Mouse (Mus musculus) CH12.LX (cell line): ENCODE data around the gene Aurka. TPM values are rescaled to one million over a fixed set of nuclear protein-coding genes. Genes with fewer than 3 reads are reported as not detected.

Source experiments
- DNase-seq: peaks from one replicate; pipeline ENCODE4 v3.0.0-alpha.2; 2013; ENCODE audit errors: extremely low read depth
- H3K27ac ChIP-seq: 2 replicates; pipeline ENCODE4 v1.5.1; 2012; ENCODE audit warnings: low read depth, mild to moderate bottlenecking, control low read depth, moderate library complexity; ENCODE audit not compliant: insufficient read depth
- H3K27me3 ChIP-seq: replicated peaks from 2 replicates; pipeline ENCODE3; 2012; ENCODE audit warnings: inconsistent platforms
- H3K36me3 ChIP-seq, 2 experiments: replicated peaks in 1 of 2; 2 replicates each; pipeline versions ENCODE3 to v1.6.1; 2012; ENCODE audit warnings: inconsistent platforms in 1 of 2, low read length in 1 of 2, mild to moderate bottlenecking in 1 of 2, mixed read lengths in 1 of 2, moderate library complexity in 1 of 2; ENCODE audit not compliant: control insufficient read depth in 1 of 2, insufficient read depth in 1 of 2
- H3K4me1 ChIP-seq, 2 experiments: 2 replicates each; pipeline ENCODE4 v1.6.1; 2012; ENCODE audit warnings: inconsistent platforms in 1 of 2, moderate library complexity in 1 of 2; ENCODE audit not compliant: insufficient read depth in 2 of 2, control insufficient read depth in 1 of 2
- H3K4me2 ChIP-seq: 2 replicates; pipeline ENCODE4 v1.6.1; 2012; ENCODE audit warnings: low read depth, mild to moderate bottlenecking, control low read depth; ENCODE audit not compliant: poor library complexity, insufficient read depth, severe bottlenecking
- H3K4me3 ChIP-seq, 3 experiments: fragments of 150-350 bp in 1 of 3; sonication (generic) in 1 of 3; replicated peaks in 1 of 3; 2 replicates each; pipeline versions ENCODE3 to v1.5.1; 2011 to 2012; ENCODE audit warnings: low read depth in 2 of 3, low read length in 2 of 3, mild to moderate bottlenecking in 2 of 3, moderate library complexity in 2 of 3, control low read depth in 1 of 3, improper control_type of control experiment in 1 of 3, inconsistent platforms in 1 of 3, mixed read lengths in 1 of 3; ENCODE audit not compliant: poor library complexity in 1 of 3
- H3K79me2 ChIP-seq: replicated peaks from 2 replicates; pipeline ENCODE4 v1.6.1; 2012; ENCODE audit warnings: mild to moderate bottlenecking, moderate library complexity; ENCODE audit not compliant: control insufficient read depth, poor library complexity, insufficient read depth, severe bottlenecking; ENCODE audit errors: extremely low read depth
- H3K9ac ChIP-seq: 2 replicates; pipeline ENCODE4 v1.6.1; 2012; ENCODE audit warnings: low read depth, mild to moderate bottlenecking, control low read depth, moderate library complexity; ENCODE audit not compliant: insufficient read depth
- H3K9me3 ChIP-seq: replicated peaks from 2 replicates; pipeline ENCODE3; 2012; ENCODE audit warnings: low read length, inconsistent platforms, mixed read lengths
- BHLHE40 ChIP-seq: IDR thresholded peaks from 2 replicates; pipeline ENCODE4 v1.6.1; 2011; ENCODE audit warnings: mild to moderate bottlenecking, low read depth, low read length, improper control_type of control experiment
- CHD1 ChIP-seq: IDR thresholded peaks from 2 replicates; pipeline ENCODE4 v1.6.1; 2012; ENCODE audit warnings: low read depth, low read length, improper control_type of control experiment, inconsistent platforms
- CHD2 ChIP-seq: IDR thresholded peaks from 2 replicates; pipeline ENCODE4 v1.6.1; 2011; ENCODE audit warnings: low read length, improper control_type of control experiment
- CTCF ChIP-seq, 2 experiments: IDR thresholded peaks in 1 of 2; conservative IDR thresholded peaks in 1 of 2; 2 replicates each; pipeline ENCODE4 v1.5.1; 2011 to 2012; ENCODE audit warnings: low read depth in 2 of 2, low read length in 2 of 2, improper control_type of control experiment in 1 of 2, inconsistent platforms in 1 of 2, mild to moderate bottlenecking in 1 of 2, moderate library complexity in 1 of 2
- E2F4 ChIP-seq: IDR thresholded peaks from 2 replicates; pipeline ENCODE4 v1.6.1; 2011; ENCODE audit warnings: low read depth, low read length, improper control_type of control experiment; ENCODE audit not compliant: insufficient replicate concordance
- ELF1 ChIP-seq: IDR thresholded peaks from 2 replicates; pipeline ENCODE4 v1.6.1; 2014; ENCODE audit warnings: low read depth, mild to moderate bottlenecking, inconsistent platforms, low read length, improper control_type of control experiment
- EP300 ChIP-seq: IDR thresholded peaks from 2 replicates; pipeline ENCODE4 v1.6.1; 2011; ENCODE audit warnings: low read length, improper control_type of control experiment
- ETS1 ChIP-seq: conservative IDR thresholded peaks from 2 replicates; pipeline ENCODE4 v1.6.1; 2012; ENCODE audit warnings: low read depth, mild to moderate bottlenecking, inconsistent platforms, low read length, improper control_type of control experiment, moderate library complexity
- GABPA ChIP-seq: IDR thresholded peaks from 2 replicates; pipeline ENCODE4 v1.6.1; 2012; ENCODE audit warnings: low read depth, low read length, improper control_type of control experiment, inconsistent platforms; ENCODE audit not compliant: insufficient replicate concordance
- HCFC1 ChIP-seq: IDR thresholded peaks from 2 replicates; pipeline ENCODE4 v1.6.1; 2012; ENCODE audit warnings: low read depth, mild to moderate bottlenecking, inconsistent platforms, low read length, improper control_type of control experiment
- IRF4 ChIP-seq: IDR thresholded peaks from 2 replicates; pipeline ENCODE4 v1.6.1; 2014; ENCODE audit warnings: low read depth, mild to moderate bottlenecking, inconsistent platforms, low read length, improper control_type of control experiment
- JUN ChIP-seq: IDR thresholded peaks from 2 replicates; pipeline ENCODE4 v1.6.1; 2011; ENCODE audit warnings: low read depth, mild to moderate bottlenecking, low read length, improper control_type of control experiment, moderate library complexity; ENCODE audit not compliant: insufficient read depth
- JUND ChIP-seq: conservative IDR thresholded peaks from 2 replicates; pipeline ENCODE4 v1.6.1; 2011; ENCODE audit warnings: low read depth, low read length, improper control_type of control experiment
- KAT2A ChIP-seq: IDR thresholded peaks from 2 replicates; pipeline ENCODE4 v1.6.1; 2012; ENCODE audit warnings: low read length, improper control_type of control experiment, inconsistent platforms; ENCODE audit not compliant: insufficient replicate concordance
- MAX ChIP-seq: IDR thresholded peaks from 2 replicates; pipeline ENCODE4 v1.6.1; 2011; ENCODE audit warnings: low read length, improper control_type of control experiment
- MAZ ChIP-seq: IDR thresholded peaks from 2 replicates; pipeline ENCODE4 v1.6.1; 2012; ENCODE audit warnings: low read depth, mild to moderate bottlenecking, inconsistent platforms, low read length, improper control_type of control experiment, moderate library complexity
- MEF2A ChIP-seq: IDR thresholded peaks from 2 replicates; pipeline ENCODE4 v1.6.1; 2014; ENCODE audit warnings: low read depth, mild to moderate bottlenecking, inconsistent platforms, low read length, improper control_type of control experiment, borderline replicate concordance
- MXI1 ChIP-seq: IDR thresholded peaks from 2 replicates; pipeline ENCODE4 v1.6.1; 2011; ENCODE audit warnings: mild to moderate bottlenecking, low read depth, low read length, improper control_type of control experiment
- MYC ChIP-seq: IDR thresholded peaks from 2 replicates; pipeline ENCODE4 v1.6.1; 2011; ENCODE audit warnings: low read depth, mild to moderate bottlenecking, improper control_type of control experiment, low read length
- NELFE ChIP-seq: IDR thresholded peaks from 2 replicates; pipeline ENCODE4 v1.6.1; 2011; ENCODE audit warnings: low read depth, low read length, improper control_type of control experiment
- NRF1 ChIP-seq: IDR thresholded peaks from 2 replicates; pipeline ENCODE4 v1.6.1; 2014; ENCODE audit warnings: low read depth, mild to moderate bottlenecking, inconsistent platforms, low read length, improper control_type of control experiment, moderate library complexity
- PAX5 ChIP-seq: IDR thresholded peaks from 2 replicates; pipeline ENCODE4 v1.6.1; 2012; ENCODE audit warnings: low read length, inconsistent platforms, mixed read lengths
- POLR2A ChIP-seq: IDR thresholded peaks from 2 replicates; pipeline ENCODE4 v1.6.1; 2011; ENCODE audit warnings: low read depth, mild to moderate bottlenecking, improper control_type of control experiment, low read length
- POLR2AphosphoS2 ChIP-seq: IDR thresholded peaks from 2 replicates; pipeline ENCODE4 v1.6.1; 2011; ENCODE audit warnings: low read depth, low read length, improper control_type of control experiment
- RAD21 ChIP-seq: IDR thresholded peaks from 2 replicates; pipeline ENCODE4 v1.6.1; 2011; ENCODE audit warnings: low read depth, mild to moderate bottlenecking, low read length, improper control_type of control experiment, moderate library complexity
- RCOR1 ChIP-seq: conservative IDR thresholded peaks from 2 replicates; pipeline ENCODE4 v1.6.1; 2012; ENCODE audit warnings: low read depth, mild to moderate bottlenecking, inconsistent platforms, low read length, improper control_type of control experiment
- SIN3A ChIP-seq: IDR thresholded peaks from 2 replicates; pipeline ENCODE4 v1.6.1; 2012; ENCODE audit warnings: low read length, improper control_type of control experiment, inconsistent platforms
- SMC3 ChIP-seq: IDR thresholded peaks from 2 replicates; pipeline ENCODE4 v1.6.1; 2011; ENCODE audit warnings: low read depth, low read length, improper control_type of control experiment
- TBP ChIP-seq: conservative IDR thresholded peaks from 2 replicates; pipeline ENCODE4 v1.6.1; 2011; ENCODE audit warnings: low read depth, low read length, improper control_type of control experiment
- TCF12 ChIP-seq: IDR thresholded peaks from 2 replicates; pipeline ENCODE4 v1.6.1; 2014; ENCODE audit warnings: low read depth, mild to moderate bottlenecking, inconsistent platforms, low read length, improper control_type of control experiment
- UBTF ChIP-seq: IDR thresholded peaks from 2 replicates; pipeline ENCODE4 v1.6.1; 2012; ENCODE audit warnings: low read depth, mild to moderate bottlenecking, inconsistent platforms, low read length, improper control_type of control experiment, moderate library complexity
- USF1 ChIP-seq: IDR thresholded peaks from 2 replicates; pipeline ENCODE4 v1.6.1; 2014; ENCODE audit warnings: low read depth, mild to moderate bottlenecking, inconsistent platforms, low read length, improper control_type of control experiment
- USF2 ChIP-seq: conservative IDR thresholded peaks from 2 replicates; pipeline ENCODE4 v1.6.1; 2011; ENCODE audit warnings: low read depth, low read length, improper control_type of control experiment
- ZC3H11A ChIP-seq: IDR thresholded peaks from 2 replicates; pipeline ENCODE4 v1.6.1; 2012; ENCODE audit warnings: low read depth, mild to moderate bottlenecking, inconsistent platforms, low read length, improper control_type of control experiment
- ZKSCAN1 ChIP-seq: IDR thresholded peaks from 2 replicates; pipeline ENCODE4 v1.6.1; 2012; ENCODE audit warnings: low read depth, inconsistent platforms, low read length, improper control_type of control experiment, borderline replicate concordance
- ZMIZ1 ChIP-seq: IDR thresholded peaks from 2 replicates; pipeline ENCODE4 v1.6.1; 2012; ENCODE audit warnings: low read depth, mild to moderate bottlenecking, inconsistent platforms, low read length, improper control_type of control experiment
- ZNF384 ChIP-seq: IDR thresholded peaks from 2 replicates; pipeline ENCODE4 v1.6.1; 2012; ENCODE audit warnings: low read depth, low read length, improper control_type of control experiment, inconsistent platforms
- dilution Hi-C: fragments of 300-500 bp; cut with MboI; formaldehyde crosslinking; loops from 2 replicates; pipeline ENCODE4 v1.14.3; 2020; ENCODE audit warnings: low sequenced_read_pairs; ENCODE audit not compliant: extremely low pct_unique_long_range_greater_than_20kb, extremely low pct_ligation_motif_present
- in situ Hi-C: fragments of 300-500 bp; cut with MboI; formaldehyde crosslinking; loops from 3 replicates; pipeline ENCODE4 v1.14.3; 2019; ENCODE audit warnings: low sequenced_read_pairs, low pct_ligation_motif_present, low pct_unique_long_range_greater_than_20kb, mixed read lengths
- polyA plus RNA-seq: library from polyadenylated mRNA; unstranded; fragments of >175 nt; gene quantifications from 2 replicates; pipeline ENCODE4 v1.2.1, GENCODE M21; 2012; ENCODE audit warnings: low read depth; ENCODE audit not compliant: insufficient read length
- total RNA-seq, 2 experiments: library from RNA; depleted of rRNA; stranded (reverse); fragments of 300-350 nt in 1 of 2; fragments of >200 nt in 1 of 2; gene quantifications; 2 replicates each; pipeline ENCODE4 v1.2.3; 2012 to 2014

Aurka gene
- total RNA-seq (2012; rRNA removed) (88.6 and 103 TPM in 2 replicates), total RNA-seq (2014; rRNA removed) (73.6 and 84.4 TPM in 2 replicates), polyA plus RNA-seq (113 and 128 TPM in 2 replicates)

- Histone ChIP-seq H3K27me3 (no peaks in the 10 kb centered on the region), H3K27ac (peak within 1 kb of the TSS; percentile 84), H3K36me3 (peaks cover 38 to 60% of the 10 kb centered on the region in 2 experiments), H3K9ac (peak within 1 kb of the TSS; percentile 91), H3K4me1 (peaks cover 3 to 39% of the 10 kb centered on the region in 2 experiments; a peak in 3 of 4 replicates), H3K4me2 (peak within 1 kb of the TSS; percentile 87), H3K79me2 (peaks cover 72% of the 10 kb centered on the region), H3K9me3 (no peaks in the 10 kb centered on the region), H3K4me3 (peak within 1 kb of the TSS; percentile 73 to 93 (median 93))
- peak; percentile 95 for DNase-seq
- dilution Hi-C loops (no loop called here), in situ Hi-C loops (loop anchor here (5.0 kb wide), 1 partner anchor 72 kb away; the partner anchor contains the start of gene Rtf2)
- 0 out of 2 replicates have a peak, but pooled peaks have one; percentile 26 for TF ChIP-seq UBTF
- no peak for TF ChIP-seq SMC3
- peak; percentile 97 for TF ChIP-seq MXI1
- peak; percentile 87; the same call in 1 of the 2 replicates for TF ChIP-seq RCOR1
- peak; percentile 90 for TF ChIP-seq NRF1
- TF ChIP-seq EP300 = no peak
- peak; percentile 21; the same call in 1 of the 2 replicates for TF ChIP-seq USF2
- peak; percentile 83 for TF ChIP-seq TCF12
- TF ChIP-seq ZC3H11A = no peak
- no peak for TF ChIP-seq RAD21
- no peak for TF ChIP-seq CHD1
- TF ChIP-seq NELFE = peak; percentile 66
- TF ChIP-seq ZMIZ1 = peak; percentile 83
- peak; percentile 82 for TF ChIP-seq TBP
- peak; percentile 68 for TF ChIP-seq MEF2A
- no peak for TF ChIP-seq PAX5
- TF ChIP-seq HCFC1 = peak; percentile 97
- TF ChIP-seq KAT2A = peak; percentile 91
- no peak for TF ChIP-seq ZKSCAN1
- TF ChIP-seq IRF4 = peak; percentile 68
- no peak for TF ChIP-seq ZNF384
- TF ChIP-seq GABPA = peak; percentile 39; the same call in 1 of the 2 replicates
- TF ChIP-seq POLR2A = peak; percentile 82
- TF ChIP-seq SIN3A = peak; percentile 96
- TF ChIP-seq CTCF (conservative IDR thresholded peaks at IDR 0.05 in 1 of 2, IDR thresholded peaks at IDR 0.05 in 1 of 2; ENCODE audit: low read depth in 2 of 2, low read length in 2 of 2) = no peak
- peak; percentile 99 for TF ChIP-seq MAX
- peak; percentile 97 for TF ChIP-seq ELF1
- no peak for TF ChIP-seq JUND
- 0 out of 2 replicates have a peak, but pooled peaks have one; percentile 39 for TF ChIP-seq MAZ
- peak; percentile 72 for TF ChIP-seq USF1
- TF ChIP-seq ETS1 = peak; percentile 47; the same call in 1 of the 2 replicates
- peak; percentile 100 for TF ChIP-seq BHLHE40
- 0 out of 2 replicates have a peak, but pooled peaks have one; percentile 57 for TF ChIP-seq E2F4
- peak; percentile 99 for TF ChIP-seq MYC
- TF ChIP-seq JUN = no peak; the same call in 1 of the 2 replicates
- peak; percentile 61 for TF ChIP-seq CHD2
- no peak for TF ChIP-seq POLR2AphosphoS2
Measured at GRCm38 (mm10) chr2:172370411-172371223, at the start of gene Aurka, which contains the start of gene Cstf1. TSS of gene Aurka (minus strand) at chr2:172370535. TSS of gene Cstf1 (plus strand) at chr2:172370681.
